Mouse (Mus musculus): Measurements from ENCODE around the gene Gm5169.
"Not testable (repeated sequence)": the region's sequence is repeated elsewhere in the genome, so short reads cannot be mapped to it uniquely, and the experiment has no call there.

The Gm5169 gene

GRCm38 (mm10) chrX:25301355-25301754, at the start of gene Gm5169:
Gm5169 (minus strand) TSS chrX:25301455.
- DNase-seq (ENCODE audit: low spot score in 2 of 2) = not testable (repeated sequence)

- DNase-seq (ENCODE audit: low spot score in 2 of 2) = not testable (repeated sequence)
Measured at GRCm38 (mm10) chrX:25347424-25347823, 46.2 kb upstream of the Gm5169 start.
